Comparison of ENCODE assay signal across 17 mouse cellular contexts in the genomic region with DNA sequence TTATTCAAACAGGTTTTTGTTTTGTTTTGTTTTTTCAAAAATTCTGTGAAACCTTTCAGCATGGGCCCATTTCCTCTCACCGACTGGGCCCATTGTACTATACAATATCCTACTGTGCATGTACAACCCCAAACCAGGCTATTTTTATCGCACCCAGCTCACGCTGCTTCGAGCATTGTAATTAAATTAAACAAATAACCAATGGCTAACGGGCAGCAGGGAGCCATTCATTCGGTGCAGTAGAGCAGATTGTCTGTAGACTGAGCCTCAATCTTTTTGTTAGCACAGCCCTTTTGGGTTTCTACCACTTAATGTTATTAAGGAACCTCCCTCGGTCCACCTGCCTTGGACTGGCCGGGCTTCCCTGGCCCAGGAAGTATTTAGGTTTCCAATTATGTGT. TPM values are rescaled to one million over a fixed set of nuclear protein-coding genes. Genes with fewer than 3 reads are reported as not detected.
DNase-seq lines count a peak whose midpoint lies in the region; ATAC-seq lines count a peak whose summit lies in the region.
"Had no signal": no experiment of that assay in that cellular context is flagged by ENCODE, and none has a peak within 500 bp of the region (broad histone marks: within the 10 kb centered on the region; RNA-seq: fewer than 3 reads in every experiment).

No protein-coding gene starts in this region.

- WGBS in midbrain, embryonic 10.5 days = 15% methylated on average over 8 of the region's 8 CpGs
- WGBS in midbrain, embryonic 16.5 days = 8% methylated on average over 8 of the region's 8 CpGs
- whole genome bisulfite sequencing in forebrain, embryonic 13.5 days = 2% methylated on average over 8 of the region's 8 CpGs
- 11% methylated on average over 8 of the region's 8 CpGs for WGBS in midbrain, embryonic 11.5 days

- H3K4me3 ChIP-seq in midbrain, embryonic 10.5 days = peak overlapping the region; percentile 11; the same call in 1 of the 2 replicates
- no peak overlapping the region for H3K4me3 ChIP-seq in midbrain, embryonic 16.5 days (ENCODE audit: low read depth, low read length)
- no peak overlapping the region for H3K4me3 ChIP-seq in forebrain, embryonic 13.5 days
- no peak overlapping the region for H3K4me3 ChIP-seq in midbrain, embryonic 11.5 days (ENCODE audit: low read depth, low read length)
- H3K4me3 ChIP-seq: heart, embryonic 12.5 days had no signal

- H3K9me3 ChIP-seq in midbrain, embryonic 10.5 days (replicated peaks) = 0 out of 2 replicates have a peak, but pooled peaks cover 1% of the 10 kb centered on the region
- no peaks in the 10 kb centered on the region for H3K9me3 ChIP-seq in midbrain, embryonic 16.5 days (replicated peaks; ENCODE audit: control insufficient read depth, low read length, poor library complexity, severe bottlenecking)
- no peaks in the 10 kb centered on the region for H3K9me3 ChIP-seq in forebrain, embryonic 13.5 days (replicated peaks)
- peaks cover 1% of the 10 kb centered on the region; the same call in 1 of the 2 replicates for H3K9me3 ChIP-seq in midbrain, embryonic 11.5 days (ENCODE audit: control insufficient read depth, low read length)
- H3K9me3 ChIP-seq: heart, embryonic 12.5 days had no signal

- H3K4me1 ChIP-seq in midbrain, embryonic 10.5 days = peaks cover 20% of the 10 kb centered on the region
- H3K4me1 ChIP-seq in midbrain, embryonic 16.5 days (ENCODE audit: control insufficient read depth, insufficient read depth, low read length) = peaks cover 8% of the 10 kb centered on the region
- H3K4me1 ChIP-seq in forebrain, embryonic 13.5 days = peaks cover 29% of the 10 kb centered on the region
- H3K4me1 ChIP-seq in midbrain, embryonic 11.5 days (ENCODE audit: control insufficient read depth, insufficient read depth, low read length) = 0 out of 2 replicates have a peak, but pooled peaks cover 6% of the 10 kb centered on the region
- H3K4me1 ChIP-seq: heart, embryonic 12.5 days had no signal

- DNase-seq in midbrain, embryonic 10.5 days (ENCODE audit: low spot score) = no peak
- DNase-seq in midbrain, embryonic 11.5 days (ENCODE audit: low spot score, missing footprints) = no peak
- DNase-seq in thymus, postnatal 14 days = no peak
- DNase-seq in gastrocnemius, postnatal 4 days (ENCODE audit: low spot score in 2 of 2) = no peak
- DNase-seq in adrenal gland, postnatal 14 days = no peak
- DNase-seq: adrenal gland, postnatal 25 days; cerebellum, adult 11-12 months; kidney, postnatal 4 days had no signal

- no peak for ATAC-seq in midbrain, embryonic 16.5 days
- ATAC-seq in forebrain, embryonic 13.5 days = peak; percentile 62; the same call in 1 of the 2 replicates
- ATAC-seq in midbrain, embryonic 11.5 days (ENCODE audit: low FRiP score) = peak; percentile 71; the same call in 1 of the 2 replicates
- ATAC-seq: lung, postnatal 0 days; Patski had no signal

- no peak overlapping the region for H3K4me2 ChIP-seq in midbrain, embryonic 16.5 days (ENCODE audit: low read length)
- peak overlapping the region; percentile 40 for H3K4me2 ChIP-seq in forebrain, embryonic 13.5 days
- H3K4me2 ChIP-seq in midbrain, embryonic 11.5 days = no peak overlapping the region
- H3K4me2 ChIP-seq: heart, embryonic 12.5 days had no signal

- H3K27ac ChIP-seq in midbrain, embryonic 10.5 days (replicated peaks) = no peak overlapping the region
- no peak overlapping the region for H3K27ac ChIP-seq in midbrain, embryonic 16.5 days (ENCODE audit: low read length)
- no peak overlapping the region for H3K27ac ChIP-seq in forebrain, embryonic 13.5 days
- no peak overlapping the region for H3K27ac ChIP-seq in midbrain, embryonic 11.5 days (ENCODE audit: low read depth, low read length)

- H3K27me3 ChIP-seq in midbrain, embryonic 10.5 days (ENCODE audit: low read depth, poor library complexity, severe bottlenecking) = peaks cover 46% of the 10 kb centered on the region
- H3K27me3 ChIP-seq in midbrain, embryonic 16.5 days (ENCODE audit: control insufficient read depth, insufficient read depth, low read depth, low read length) = peaks cover 2% of the 10 kb centered on the region; the same call in 1 of the 2 replicates
- H3K27me3 ChIP-seq in forebrain, embryonic 13.5 days = peaks cover 10% of the 10 kb centered on the region
- no peaks in the 10 kb centered on the region for H3K27me3 ChIP-seq in midbrain, embryonic 11.5 days (ENCODE audit: control insufficient read depth, insufficient read depth, low read length)

- no peaks in the 10 kb centered on the region for H3K36me3 ChIP-seq in midbrain, embryonic 10.5 days
- no peaks in the 10 kb centered on the region for H3K36me3 ChIP-seq in midbrain, embryonic 16.5 days (ENCODE audit: control insufficient read depth, insufficient read depth, low read length)
- H3K36me3 ChIP-seq in forebrain, embryonic 13.5 days (ENCODE audit: poor library complexity, severe bottlenecking) = no peaks in the 10 kb centered on the region
- no peaks in the 10 kb centered on the region for H3K36me3 ChIP-seq in midbrain, embryonic 11.5 days (ENCODE audit: control insufficient read depth, insufficient read depth, low read length)
- H3K36me3 ChIP-seq: heart, embryonic 12.5 days had no signal

- no peak overlapping the region for H3K9ac ChIP-seq in midbrain, embryonic 16.5 days (ENCODE audit: low read depth, low read length)
- no peak overlapping the region; the same call in 1 of the 2 replicates for H3K9ac ChIP-seq in forebrain, embryonic 13.5 days
- H3K9ac ChIP-seq in midbrain, embryonic 11.5 days (ENCODE audit: low read length) = no peak overlapping the region
- H3K9ac ChIP-seq: heart, embryonic 12.5 days had no signal

RNA-seq across cellular contexts. Expression of gene Phox2b, which starts 39.5 kb away (rescaled TPM):
- 3.3 and 4.5 TPM in 2 replicates for polyA plus RNA-seq in midbrain, embryonic 10.5 days (2016; fragmentation: Nextera tagmentation; extraction: Ambion mirVana)
- 0.37 and 1.5 TPM in 2 replicates for polyA plus RNA-seq in midbrain, embryonic 16.5 days (2015; fragmentation: Nextera tagmentation; extraction: Ambion mirVana)
- not detected in 2 replicates for polyA plus RNA-seq in forebrain, embryonic 13.5 days (2015; fragmentation: Nextera tagmentation; extraction: Ambion mirVana)
- 2.5 and 2.8 TPM in 2 replicates for polyA plus RNA-seq in midbrain, embryonic 11.5 days (2014; fragmentation: Nextera tagmentation; extraction: Ambion mirVana)
- under 1 TPM in 1 of 2 experiments, not detected in 1; 0.10 TPM for total RNA-seq in gastrocnemius, postnatal 4 days (2021)
- total RNA-seq in adrenal gland, postnatal 14 days (2021) = 15.9 and 17.3 TPM in 2 replicates
- total RNA-seq: gastrocnemius, adult 18-20 months; liver, adult 2 months; monocyte, adult 5-6 weeks had no signal
- polyA plus RNA-seq: heart, embryonic 12.5 days; liver, adult 2 months; Patski; spleen, adult 2 months had no signal
